Mouse (Mus musculus): ENCODE results near the gene Soga1.

Soga1 gene

DNA sequence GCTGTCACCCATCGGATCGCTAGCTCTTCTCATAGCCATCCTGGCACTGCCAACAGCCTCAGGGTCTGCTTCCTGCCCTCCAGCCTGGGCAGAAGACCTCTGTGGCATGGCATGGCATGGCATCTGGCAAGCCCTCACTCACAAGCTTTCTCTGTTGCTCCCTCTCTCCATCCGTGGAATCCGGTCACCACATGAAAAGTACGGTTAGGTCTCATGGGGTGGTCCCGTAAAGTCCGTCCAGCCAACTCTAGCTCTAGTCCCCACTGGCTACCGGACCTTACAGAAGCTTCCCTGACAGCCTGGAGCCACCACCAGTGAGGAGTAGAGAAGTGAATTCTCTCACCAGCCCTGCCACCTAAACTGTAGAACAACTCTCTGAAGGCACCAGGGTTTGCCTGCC, 2.3 kb upstream of the Soga1 start:
- intact Hi-C loops (cut with DNase I) = loop anchor here (5.0 kb wide), 1 partner anchor 39 kb away; no protein-coding TSS in a partner anchor

DNA sequence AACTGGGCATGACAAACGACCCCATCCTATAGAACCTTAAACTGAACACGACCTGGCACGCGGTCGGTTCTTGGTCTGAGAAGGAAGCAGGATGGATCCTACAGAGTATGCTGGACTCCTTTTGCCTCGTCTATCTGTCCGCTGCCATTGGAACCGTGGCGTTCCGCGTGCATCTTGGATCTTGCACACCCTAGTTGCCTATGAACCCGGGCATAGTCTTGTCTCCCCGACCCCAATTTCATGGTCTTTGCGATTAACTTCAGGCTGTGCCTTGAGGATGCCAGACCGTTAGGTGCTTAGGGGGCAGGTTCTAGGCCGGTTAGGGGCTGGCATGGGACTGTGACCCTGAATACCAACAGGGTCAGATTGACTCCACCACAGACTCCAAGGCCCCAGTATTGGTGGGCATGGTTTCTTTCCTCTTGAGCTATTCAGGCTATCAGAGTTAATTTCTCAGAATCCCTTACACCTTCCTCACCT, 687 bp upstream of the Soga1 start:
- intact Hi-C loops (cut with DNase I) = loop anchor here (5.0 kb wide), 1 partner anchor 37 kb away; no protein-coding TSS in a partner anchor

DNA sequence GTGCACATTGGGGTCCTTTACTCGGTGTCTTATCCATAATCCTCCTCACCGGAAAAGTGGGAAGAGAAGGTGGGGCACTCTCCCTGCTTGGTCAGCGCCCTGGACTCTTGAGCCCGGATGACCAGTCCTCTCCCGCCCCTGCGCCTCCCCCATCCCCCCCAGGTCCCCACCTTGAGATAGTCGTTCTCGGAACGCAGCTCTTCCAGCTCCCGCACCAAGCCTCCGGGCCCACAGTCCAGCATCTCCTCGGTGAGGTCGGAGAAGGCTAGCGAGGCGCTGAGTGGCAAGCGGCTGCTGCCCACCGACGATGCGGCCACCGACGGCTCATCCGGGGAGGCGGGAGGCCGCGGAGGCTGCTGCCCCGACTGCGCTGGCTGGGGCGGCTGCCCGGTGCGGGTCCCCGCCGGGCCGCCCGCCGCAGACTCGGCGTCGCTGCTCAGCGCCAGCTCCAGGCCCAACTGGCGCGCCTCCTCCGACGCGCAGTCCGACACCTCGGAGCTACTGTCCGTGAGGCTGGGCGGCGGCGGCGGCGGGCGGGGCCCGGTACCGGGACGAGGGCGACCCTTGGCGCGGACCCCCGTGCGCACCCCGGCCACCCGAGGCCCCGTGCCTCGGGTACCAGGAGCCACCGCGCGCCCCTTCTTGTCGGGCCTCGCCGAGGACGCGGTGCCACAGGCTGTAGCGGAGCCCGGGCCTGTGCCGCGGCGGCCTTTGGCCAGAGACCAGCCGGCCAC, 828 bp downstream of the Soga1 start:
- intact Hi-C loops (cut with DNase I) = no loop called here

DNA sequence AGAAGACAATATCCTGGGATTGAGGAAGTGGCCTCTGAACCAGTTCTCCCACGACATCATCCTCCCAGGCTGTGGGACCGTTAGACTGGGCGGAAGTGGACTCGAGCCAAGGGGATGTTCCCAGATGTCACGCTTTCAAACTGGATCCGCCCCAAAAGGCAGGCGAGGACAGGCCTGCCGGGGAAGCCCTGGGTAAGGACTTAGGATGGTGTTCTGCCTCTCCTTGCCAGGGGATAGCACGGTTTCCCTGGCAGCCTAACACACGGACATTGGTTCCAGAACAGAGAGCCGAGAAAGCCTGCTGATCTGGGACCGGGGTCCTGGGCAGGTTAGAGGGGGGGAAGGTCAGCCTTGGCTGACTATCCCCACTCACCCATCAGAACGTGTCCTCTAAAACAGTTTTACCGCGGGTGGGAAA, 1.4 kb downstream of the Soga1 start:
- intact Hi-C loops (cut with DNase I) = no loop called here

DNA sequence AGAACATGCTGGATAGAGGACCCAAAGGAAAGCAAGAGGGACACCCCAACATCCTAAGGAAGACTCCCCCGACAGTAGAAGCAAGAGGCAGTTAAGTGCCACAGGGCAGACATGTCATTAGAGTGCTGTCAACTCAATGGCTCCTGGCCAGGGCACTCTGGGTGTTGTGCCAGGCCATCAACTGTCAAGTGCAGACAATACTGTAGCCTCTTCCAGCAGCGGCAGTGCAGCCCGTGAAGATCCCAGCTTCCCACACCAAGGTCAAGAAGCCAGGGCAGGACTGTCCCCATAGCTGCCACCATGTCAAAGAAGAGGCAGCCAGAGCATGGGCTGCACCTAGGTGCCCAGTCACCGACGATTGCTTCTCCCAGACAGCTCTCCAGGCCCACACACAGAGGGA, 1.9 kb downstream of the Soga1 start:
- intact Hi-C loops (cut with DNase I) = no loop called here

DNA sequence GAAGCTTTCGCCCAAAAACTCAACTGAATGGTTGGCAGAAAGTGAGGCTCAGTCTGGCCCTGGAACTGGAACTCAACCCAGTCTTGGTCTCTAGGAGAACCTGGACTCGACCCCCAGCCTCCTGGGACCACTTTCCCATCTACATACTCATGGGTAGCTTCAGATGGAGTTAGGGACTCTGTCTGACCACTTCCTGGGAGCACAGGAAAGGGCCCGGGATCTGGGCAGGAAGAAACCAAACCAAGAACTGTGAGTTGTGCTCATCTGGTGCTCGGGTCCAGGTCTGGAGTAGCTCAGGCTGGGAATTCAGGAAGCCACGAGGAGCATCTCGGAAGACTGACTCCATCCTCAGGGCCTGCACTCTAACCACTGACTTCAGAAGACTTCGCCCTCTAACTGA, 2.5 kb downstream of the Soga1 start:
- intact Hi-C loops (cut with DNase I) = no loop called here

DNA sequence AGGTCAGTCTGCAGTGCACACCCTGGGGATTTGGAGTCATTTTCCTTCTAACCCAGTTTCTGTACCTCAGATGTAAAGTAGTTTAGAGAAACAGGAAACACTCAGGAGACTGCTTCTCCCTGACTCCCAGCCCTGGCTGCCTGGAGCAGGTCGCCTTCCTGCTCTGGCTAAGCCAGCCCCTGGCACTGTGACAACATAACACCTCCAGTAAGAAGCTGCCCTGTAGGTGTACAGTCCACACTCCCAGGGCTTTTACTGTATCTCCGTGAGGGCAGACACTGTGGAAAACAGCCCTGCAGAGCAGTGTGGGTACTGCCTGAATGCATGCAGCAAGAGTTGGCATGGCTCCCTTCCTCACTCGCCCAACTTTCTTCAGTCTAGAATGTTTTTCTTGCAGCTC, 3.4 kb downstream of the Soga1 start:
- intact Hi-C loops (cut with DNase I) = no loop called here

DNA sequence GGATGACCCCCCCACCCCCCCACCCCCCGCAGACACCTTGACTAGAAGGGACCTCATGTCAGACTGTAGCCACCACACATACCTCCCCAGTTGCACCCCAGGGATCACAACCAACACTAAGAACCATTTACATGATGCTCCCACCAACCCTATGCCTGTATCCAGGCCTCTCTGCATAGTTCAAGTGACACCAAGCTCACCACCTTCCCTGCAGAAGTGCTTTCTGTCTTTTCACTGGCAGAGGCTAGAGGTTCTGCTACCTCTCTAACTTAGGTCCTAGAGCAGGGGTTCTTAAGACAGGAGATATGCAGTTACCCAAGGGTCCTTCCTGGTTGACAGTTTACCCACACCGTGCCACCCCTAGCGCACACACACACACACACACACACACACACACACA, 3.8 kb downstream of the Soga1 start:
- intact Hi-C loops (cut with DNase I) = no loop called here

DNA sequence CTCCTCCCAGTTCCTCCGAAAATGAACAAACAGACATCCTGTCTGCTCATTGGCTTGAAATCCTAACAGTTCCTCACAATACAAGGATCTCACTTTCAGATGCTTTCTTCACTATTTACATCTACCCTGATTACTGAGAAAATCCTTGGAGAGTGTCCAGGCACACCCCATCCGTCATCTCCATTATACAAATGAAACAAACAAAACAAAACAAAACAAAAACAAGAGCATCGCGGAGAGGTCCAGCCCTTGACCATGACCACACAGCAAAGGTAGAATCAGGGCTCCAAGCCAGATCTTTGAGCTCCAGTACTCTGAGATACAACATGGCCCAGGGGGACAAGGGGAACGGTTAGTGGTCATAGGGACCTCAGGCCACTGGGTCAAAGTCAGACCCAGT, 4.3 kb downstream of the Soga1 start:
- intact Hi-C loops (cut with DNase I) = no loop called here

DNA sequence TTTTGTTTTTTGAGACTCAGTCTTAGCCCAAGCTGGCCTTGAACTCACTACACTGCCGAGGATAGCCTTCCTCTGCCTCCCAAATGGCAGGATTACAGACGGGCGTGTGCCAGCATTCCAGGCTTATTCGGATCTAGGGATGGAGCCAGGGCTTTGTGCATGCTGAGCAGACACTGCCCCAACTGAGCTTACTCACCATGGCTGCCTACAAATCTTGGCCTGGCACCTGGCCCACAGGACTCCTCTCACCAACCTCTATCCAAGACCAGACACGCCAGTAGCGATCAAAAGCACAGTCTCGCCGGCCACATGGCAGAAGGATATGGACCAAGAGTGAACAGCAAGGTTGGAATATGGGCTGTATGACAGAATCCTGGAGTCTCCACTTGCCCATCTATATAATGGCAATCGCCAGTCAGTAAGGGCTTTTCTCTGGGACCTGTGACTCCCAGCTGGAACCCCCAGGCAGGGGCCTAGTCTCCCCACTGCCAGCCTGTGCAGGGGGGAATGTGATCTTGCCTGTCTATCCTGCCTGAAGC, 4.8 kb downstream of the Soga1 start:
- intact Hi-C loops (cut with DNase I) = no loop called here

DNA sequence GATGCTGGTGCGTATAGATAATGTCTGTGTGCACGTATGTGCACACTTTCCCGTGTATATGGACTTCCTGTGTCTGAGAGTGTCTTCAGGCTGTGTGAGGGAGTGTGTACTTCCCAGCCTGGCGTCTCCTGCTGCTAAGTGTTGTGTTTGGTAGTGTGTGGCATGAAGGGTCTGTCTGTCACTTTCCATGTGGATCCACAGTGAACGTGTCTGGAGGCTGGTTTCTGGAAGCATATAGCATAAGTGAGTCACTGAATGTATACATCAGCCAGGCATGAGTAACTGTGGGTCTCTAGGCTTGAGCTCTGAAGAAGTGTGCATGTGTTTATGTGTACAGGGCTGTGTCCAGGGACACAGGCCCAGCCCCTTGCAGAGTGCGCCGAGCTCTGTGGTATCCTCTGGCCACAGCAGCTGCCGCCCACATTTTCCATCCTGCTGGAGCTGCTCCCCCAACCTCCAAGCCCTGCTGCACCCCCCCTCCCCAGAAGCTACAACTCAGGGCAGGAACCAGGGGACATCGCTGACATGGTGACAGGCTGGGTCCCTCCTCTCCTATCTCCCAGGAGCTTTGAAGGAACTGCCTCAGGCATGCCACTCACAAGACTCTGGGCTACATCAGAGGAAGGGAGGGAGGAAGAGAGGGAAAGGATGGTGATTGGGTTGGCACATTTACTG, 5.5 kb downstream of the Soga1 start:
- intact Hi-C loops (cut with DNase I) = no loop called here

DNA sequence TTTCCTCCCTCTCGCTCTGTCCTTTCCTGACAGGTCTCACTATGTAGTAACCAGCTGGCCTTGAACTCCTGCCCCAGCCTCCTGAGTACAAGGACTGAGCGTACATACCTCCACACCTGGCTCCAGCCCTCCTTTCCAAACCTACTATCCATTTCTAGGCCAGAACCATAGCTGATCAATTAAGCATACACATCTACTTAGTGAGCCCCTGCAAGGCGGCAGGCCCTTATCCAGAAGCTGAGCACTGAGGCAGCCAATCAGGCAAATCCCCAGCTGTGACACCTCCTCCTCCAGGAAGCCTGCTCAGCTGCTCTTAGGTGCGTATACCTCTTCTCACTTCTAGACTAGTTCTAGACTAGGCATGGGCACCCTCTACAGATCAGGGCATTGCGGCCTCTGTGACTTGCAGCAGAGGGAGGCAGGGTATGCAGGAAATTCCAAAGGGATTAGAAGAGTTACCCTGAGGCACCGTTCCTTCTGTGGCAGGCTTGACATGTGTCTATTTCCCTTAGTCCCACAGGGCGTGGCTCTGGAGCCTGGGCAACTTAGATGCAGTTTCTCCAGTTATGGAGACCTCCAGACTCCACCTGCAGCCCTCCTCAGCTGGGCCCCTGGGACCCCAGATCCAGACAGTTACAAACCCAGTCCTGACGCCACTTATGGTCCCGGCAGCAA, 6.6 kb downstream of the Soga1 start:
- intact Hi-C loops (cut with DNase I) = no loop called here

DNA sequence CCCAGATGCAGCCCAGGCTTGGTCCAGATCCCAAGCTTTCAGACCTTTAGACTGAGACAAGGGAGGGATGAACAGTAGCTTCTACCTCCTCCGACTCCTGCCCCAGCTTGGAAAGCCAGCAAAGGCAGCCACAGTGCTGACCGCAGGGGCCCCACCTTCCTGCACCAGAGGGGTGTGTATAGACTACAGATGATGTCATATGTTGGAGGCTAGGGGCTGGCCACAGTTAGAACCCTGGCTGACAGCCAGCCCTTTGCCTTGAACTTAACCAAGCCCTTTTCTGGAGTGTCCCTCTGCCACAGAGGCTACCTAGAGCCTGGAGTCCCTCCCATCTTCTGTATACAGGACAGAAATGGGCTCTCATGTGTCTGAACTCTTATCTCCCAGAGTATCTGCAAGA, 7.5 kb downstream of the Soga1 start:
- intact Hi-C loops (cut with DNase I) = no loop called here

DNA sequence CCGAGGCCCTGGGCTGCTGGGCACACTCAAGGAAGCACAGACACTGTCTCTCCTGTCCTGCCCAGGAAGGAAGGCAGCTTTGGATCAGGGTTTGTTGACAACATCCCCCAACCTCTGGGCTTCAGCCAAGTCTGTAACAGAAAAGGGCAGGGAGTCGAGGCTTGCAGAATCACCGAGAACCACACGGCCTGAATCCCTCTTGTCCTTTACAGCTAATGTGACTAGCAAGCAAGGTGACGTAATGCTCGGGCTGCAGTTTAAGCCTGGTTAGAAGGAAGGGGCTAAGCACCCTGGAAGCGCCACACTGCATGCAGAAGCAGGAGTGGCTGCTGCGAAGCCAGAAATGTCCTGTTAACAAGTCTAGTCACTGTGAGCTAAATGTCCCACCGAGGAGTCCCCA, 8.7 kb downstream of the Soga1 start:
- intact Hi-C loops (cut with DNase I) = no loop called here

DNA sequence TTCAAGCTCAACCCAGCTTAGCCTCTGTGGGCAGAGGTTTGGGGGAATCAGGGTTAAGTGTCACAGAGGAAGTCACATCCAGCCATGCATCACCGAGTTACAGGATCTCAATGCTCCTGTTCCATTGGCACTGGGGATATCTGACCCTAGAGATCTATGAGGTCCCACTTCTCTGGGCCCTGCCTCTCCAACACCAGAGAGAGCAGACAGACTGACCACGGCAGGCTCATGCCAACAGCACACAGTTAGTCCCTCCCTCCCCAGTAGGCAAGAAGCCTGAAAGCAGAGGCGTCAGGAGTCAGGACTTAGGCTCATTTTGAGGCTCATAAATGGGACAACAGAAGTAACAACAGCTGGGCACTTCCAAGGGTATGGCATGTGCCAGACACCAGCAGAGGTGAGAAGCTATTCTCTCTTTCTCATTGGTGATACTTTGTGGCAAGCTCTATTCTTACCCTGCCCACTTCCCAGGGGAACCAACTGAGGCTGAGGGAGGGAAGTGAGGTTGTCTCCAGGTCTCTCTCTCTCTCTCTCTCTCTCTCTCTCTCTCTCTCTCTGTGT, 9.2 kb downstream of the Soga1 start:
- intact Hi-C loops (cut with DNase I) = no loop called here

DNA sequence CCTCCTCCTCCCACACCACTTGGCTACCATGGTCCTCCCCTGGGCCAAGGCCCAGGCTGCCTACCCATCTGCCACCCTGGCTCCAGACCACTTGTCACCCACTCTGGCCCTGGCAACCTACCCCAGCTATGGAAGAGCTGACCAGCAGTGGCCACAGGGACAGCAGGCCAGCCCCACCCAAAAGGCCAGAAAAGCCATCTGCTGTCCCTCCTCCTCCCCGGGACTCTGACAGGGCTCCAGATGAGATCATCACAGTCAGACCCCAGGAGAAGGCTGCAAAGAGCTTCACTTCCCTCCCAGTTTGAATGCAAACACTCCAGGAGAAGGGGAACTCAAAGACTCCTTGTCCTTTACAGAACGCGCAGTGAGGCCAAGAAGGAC, 9.7 kb downstream of the Soga1 start:
- intact Hi-C loops (cut with DNase I) = no loop called here

DNA sequence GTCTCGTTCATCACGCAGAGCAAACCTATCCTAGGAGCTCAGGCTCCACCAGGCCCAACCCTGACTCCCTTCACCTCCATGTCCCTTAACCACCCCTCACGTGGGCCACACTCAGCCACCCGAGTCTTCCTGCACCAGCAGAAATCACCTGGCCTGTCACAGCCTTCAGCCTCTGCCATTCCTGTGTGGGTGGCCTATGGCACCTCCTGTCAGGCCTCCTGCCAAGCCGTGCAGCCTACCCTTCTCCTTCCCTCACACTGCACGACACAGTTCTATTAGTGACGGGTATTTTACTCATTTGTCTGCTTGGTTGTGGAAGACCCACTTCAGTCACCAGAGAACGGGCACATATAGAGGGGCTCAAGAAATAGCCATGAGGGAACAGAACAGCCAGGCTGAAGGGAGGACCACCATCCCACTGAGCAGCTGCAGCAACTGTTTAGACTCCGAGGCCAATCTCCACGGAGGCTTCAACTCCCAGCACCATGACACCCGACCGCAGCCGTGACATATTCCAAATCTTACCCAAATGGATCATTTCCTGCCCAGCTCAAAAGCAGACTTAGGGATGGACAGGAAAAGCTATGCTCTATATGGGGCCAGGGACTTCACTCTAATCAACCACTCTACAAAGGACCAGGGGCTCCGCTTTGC, 10.2 kb downstream of the Soga1 start:
- intact Hi-C loops (cut with DNase I) = no loop called here

DNA sequence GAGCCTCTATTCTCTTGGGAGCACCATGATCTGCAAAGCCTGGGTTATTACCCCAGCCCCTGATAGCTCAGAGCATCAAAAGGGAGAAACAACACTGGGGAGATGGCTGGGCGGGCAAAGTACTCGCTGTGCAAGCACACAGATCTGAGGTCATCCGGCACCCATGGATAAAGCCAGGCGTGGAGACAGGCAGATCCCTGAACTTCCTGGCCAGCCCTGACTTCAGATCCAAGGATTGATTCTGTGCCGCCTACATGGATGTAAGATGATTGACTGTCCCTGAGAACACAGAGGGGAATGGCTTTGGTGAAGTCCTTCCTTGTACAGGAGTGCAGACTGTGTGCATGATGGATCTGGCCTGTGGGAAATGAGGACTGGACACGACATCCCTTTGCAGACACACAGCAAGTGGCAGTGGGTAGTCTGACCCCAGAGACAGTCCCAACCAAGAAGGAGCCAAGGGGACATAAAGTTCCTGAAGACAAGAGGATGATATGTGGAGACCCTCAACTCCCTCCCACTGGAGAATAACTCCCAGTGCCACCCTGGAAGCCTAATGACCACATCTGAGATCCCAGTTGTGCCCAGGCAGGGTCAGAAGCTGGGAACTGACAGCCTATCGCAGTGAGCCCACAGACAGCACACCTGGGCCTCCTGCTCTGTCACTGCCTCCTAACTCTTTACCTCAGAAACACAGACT, 12.2 kb downstream of the Soga1 start:
- intact Hi-C loops (cut with DNase I) = no loop called here

DNA sequence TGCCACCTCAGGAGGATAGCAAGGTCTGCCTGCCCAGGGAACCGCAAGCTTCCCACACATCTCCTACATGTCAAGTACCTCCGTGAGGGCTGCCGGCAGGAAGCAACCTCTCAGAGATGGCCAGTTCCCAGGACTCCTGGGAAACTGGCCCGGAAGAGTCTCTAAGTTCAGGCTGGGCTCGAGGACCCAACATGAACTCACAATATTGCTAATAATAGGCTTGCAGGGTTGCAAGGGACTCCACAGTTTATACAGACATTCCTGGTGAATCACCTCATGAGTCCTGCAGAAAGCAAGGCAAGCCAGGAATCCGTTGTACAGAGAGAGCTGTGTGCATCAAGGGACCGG, 13.2 kb downstream of the Soga1 start:
- intact Hi-C loops (cut with DNase I) = no loop called here

DNA sequence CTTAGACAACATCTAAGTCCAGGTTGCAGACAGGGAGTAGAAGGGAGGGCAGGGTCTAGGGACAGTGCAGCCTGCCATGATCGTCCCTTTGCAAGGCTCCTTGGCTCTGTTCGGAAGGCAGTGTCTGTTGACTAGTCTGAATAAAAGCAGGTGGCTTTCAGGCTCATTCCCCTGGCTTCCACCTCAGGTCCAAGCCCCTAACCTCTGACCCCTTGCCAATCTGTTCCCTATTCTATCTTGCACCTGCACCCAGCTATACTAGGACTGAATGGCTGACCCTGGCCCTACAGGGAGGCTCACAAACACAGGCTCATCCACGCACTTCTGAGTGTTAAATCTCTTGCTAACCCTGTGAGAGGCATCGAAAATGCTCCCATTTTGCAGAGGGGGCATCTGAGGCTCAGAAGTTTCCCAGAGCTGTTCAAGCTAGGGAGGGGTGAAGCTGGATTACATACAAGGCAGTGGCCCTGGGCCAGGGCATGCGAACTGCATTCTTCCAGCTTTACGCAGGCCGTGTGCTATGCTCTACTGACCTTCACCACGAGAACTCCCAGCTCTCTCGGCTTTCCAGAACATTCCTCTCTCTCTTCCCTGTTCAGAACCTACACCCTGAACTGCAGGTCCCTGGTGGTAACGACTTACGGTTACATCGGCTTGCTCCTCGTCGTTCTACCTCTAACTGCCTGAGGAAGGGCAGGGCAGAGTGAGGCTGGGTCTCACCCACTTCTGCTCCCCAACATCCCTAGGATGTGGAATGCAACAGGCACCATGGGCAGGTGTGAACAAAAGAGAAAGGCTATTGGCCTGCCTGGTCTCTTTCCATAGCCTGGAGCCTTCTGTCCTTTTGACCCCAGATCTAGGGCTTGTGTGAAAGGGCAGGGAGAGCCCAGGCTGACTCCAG, 13.8 kb downstream of the Soga1 start:
- intact Hi-C loops (cut with DNase I) = no loop called here
